Mouse (Mus musculus): ENCODE results near the gene Aspg.

- TF ChIP-seq CTCF (IDR thresholded peaks at IDR 0.05; ENCODE audit: low read depth) (peak; percentile 23; the same call in 1 of the 2 replicates), EP300 (IDR thresholded peaks at IDR 0.05; ENCODE audit: low read depth) (no peak)
Observed at GRCm38 (mm10) chr12:112143116-112143832, 36.8 kb downstream of the Aspg start.
